Mouse (Mus musculus) left cerebral cortex, postnatal 25 days (tissue): ENCODE data around the gene Cxcl13. TPM values are rescaled to one million over a fixed set of nuclear protein-coding genes. Genes with fewer than 3 reads are reported as not detected.
"Not testable (repeated sequence)": the region's sequence is repeated elsewhere in the genome, so short reads cannot be mapped to it uniquely, and the experiment has no call there.

Experiments used
- DNase-seq, 2 experiments: peaks; one replicate each; pipeline ENCODE4 v3.0.0; 2022; ENCODE audit warnings: low spot score in 2 of 2, mixed read lengths in 1 of 2
- intact Hi-C: fragments of 180-260 bp; cut with DNase I; formaldehyde crosslinking; loops from one replicate; pipeline ENCODE4 v1.15.1; 2025
- total RNA-seq, 2 experiments: library from RNA; stranded (reverse); gene quantifications; 2 replicates each; pipeline ENCODE4 v1.2.3; 2021

The Cxcl13 gene
- total RNA-seq, 2 experiments from 2014 or later, result not detected

- not testable (repeated sequence) for DNase-seq
- intact Hi-C loops, result loop anchor here (5.0 kb wide), 1 partner anchor 183 kb away; no protein-coding TSS in a partner anchor
Measured at GRCm38 (mm10) chr5:95973806-95974205, 17.1 kb downstream of the Cxcl13 start.

GRCm38 (mm10) chr5:95976299-95976698 is 19.5 kb downstream of the Cxcl13 start:
- DNase-seq, result no peak
- intact Hi-C loops, result no loop called here

- intact Hi-C loops, result no loop called here
Measured at GRCm38 (mm10) chr5:95983797-95984486, 27.2 kb downstream of the Cxcl13 start.

GRCm38 (mm10) chr5:95991339-95992292 is 34.9 kb downstream of the Cxcl13 start:
- intact Hi-C loops, result no loop called here
- DNase-seq, result no peak

More at GRCm38 (mm10) chr5:95983797-95984486, 27.2 kb downstream of the Cxcl13 start:
- DNase-seq, result no peak

- intact Hi-C loops, result no loop called here
- peak in 1 of 2 experiments; percentile 15 for DNase-seq
Measured at GRCm38 (mm10) chr5:95997276-95997675, 40.5 kb downstream of the Cxcl13 start.

- DNase-seq, result no peak
- intact Hi-C loops, result no loop called here
Measured at GRCm38 (mm10) chr5:96003348-96003747, 46.6 kb downstream of the Cxcl13 start.

GRCm38 (mm10) chr5:96008274-96008842 is 51.6 kb downstream of the Cxcl13 start:
- intact Hi-C loops, result no loop called here
- DNase-seq, result no peak

GRCm38 (mm10) chr5:96009076-96009475 is 52.3 kb downstream of the Cxcl13 start:
- intact Hi-C loops, result no loop called here
- no peak for DNase-seq

Other genes with a start within 250 kb of the Cxcl13 start
- not detected for gene Gm7978, start 220.8 kb upstream of the Cxcl13 start, total RNA-seq
- gene Gm7982, start 214.9 kb upstream of the Cxcl13 start, total RNA-seq, result not detected
- not detected for gene E330014E10Rik, start 181.0 kb upstream of the Cxcl13 start, total RNA-seq
- 10 to 100 TPM; 76.9 to 84.6 TPM for gene Cnot6l, start 207.2 kb downstream of the Cxcl13 start, total RNA-seq